Mouse (Mus musculus) CD4-positive helper T cell, adult 2 months (primary cell): Measurements from ENCODE around the gene Mmp15.
A peak's percentile ranks its signal among the peaks of the same experiment; 100 is the strongest.

Source experiments
- DNase-seq: peaks from one replicate; pipeline ENCODE4 v3.0.0-alpha.2; 2012; ENCODE audit warnings: low read depth, missing footprints, low spot score

The Mmp15 gene

GRCm38 (mm10) chr8:95341721-95342120, 10.3 kb upstream of the Mmp15 start:
- no peak for DNase-seq

GRCm38 (mm10) chr8:95344668-95345067, 7.4 kb upstream of the Mmp15 start:
- DNase-seq, result no peak

DNA sequence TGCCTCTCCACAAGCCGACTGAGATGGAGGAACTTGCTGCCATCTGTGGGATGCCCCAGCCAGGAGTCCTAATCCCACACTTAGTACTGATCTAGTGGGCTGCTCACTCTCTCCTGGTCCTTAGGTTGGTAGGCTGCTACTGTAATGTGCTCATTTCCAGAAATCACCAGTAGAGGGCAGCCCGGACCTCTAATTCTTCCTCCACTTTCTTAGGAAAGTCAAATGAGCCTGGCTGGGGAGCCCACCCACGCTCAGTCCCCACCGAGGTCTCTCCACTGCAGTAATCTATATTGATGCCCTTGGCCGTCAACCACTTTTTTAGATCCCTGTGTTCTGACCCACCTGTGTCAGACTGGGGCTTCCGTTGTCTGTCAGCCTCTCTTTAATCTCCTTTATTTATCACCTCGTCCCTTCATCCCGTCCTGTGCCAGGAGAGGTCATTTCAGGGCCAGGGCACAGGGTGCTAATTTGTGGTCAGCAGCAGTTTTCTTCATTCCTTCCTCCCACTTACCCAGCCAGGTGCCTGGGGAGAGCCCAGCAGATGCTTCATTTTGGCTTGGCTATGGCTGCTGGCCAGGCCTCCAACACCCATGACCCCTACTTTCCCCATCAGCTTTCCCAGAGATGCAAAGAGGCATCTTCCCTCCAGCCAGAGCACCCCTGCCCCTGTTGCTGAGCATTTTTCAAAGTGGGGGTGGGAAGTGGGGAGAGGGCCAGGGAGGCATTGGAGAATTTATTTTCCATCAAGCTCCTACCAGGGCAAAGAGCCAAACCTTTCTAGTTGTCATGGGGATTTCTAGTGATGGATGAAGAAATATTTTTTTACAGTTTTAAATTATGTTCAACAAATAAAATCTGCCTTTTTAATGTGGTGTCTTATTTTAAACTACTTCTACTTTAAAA, 5.2 kb upstream of the Mmp15 start:
- DNase-seq, result peak; percentile 52

GRCm38 (mm10) chr8:95348356-95348755, 3.7 kb upstream of the Mmp15 start:
- no peak for DNase-seq

DNA sequence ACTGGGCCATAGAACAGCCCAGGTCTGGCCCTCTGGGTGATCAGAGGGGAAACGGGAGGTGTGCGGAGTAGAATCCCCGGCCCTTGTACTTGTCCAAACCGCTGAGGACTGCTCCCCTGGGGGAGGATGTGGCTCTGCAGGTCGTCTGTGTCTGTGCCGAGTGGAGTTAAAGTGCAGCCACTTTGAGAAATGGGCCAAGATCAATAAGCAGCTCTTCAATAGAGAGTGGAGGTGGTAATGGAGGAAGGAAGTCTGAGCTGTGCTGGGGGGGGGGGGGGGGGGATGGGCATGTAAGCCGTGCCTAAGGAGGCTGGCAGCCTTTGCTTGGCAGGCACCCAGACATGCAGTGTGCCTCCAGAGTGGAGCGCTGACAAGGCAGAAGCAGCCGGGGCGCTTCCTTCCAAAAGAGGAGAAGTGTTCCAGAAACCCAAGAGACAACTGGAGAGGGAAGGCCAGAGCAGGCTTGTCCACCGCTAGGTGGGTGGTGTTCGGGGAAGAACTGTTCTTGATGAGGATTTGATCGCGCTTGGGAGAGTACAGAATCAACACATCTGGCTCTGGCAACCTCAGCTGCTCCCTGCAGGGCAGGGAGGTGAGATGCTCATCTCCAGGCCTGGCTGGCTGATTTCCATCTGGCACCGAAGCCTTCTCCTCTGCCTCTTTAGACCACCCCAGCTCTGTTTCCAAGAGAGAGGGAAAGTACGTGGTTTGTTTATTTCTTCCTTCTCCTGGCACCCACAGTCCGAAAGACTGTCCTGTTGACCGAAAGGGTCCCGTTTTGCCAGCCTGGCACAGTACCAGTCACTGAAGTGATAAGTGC, 3.0 kb upstream of the Mmp15 start:
- peak; percentile 69 for DNase-seq

- DNase-seq, result no peak
These were observed 607 bp upstream of the Mmp15 start for GRCm38 (mm10) chr8:95351461-95351860.

- no peak for DNase-seq
These were observed 1.1 kb downstream of the Mmp15 start for GRCm38 (mm10) chr8:95352871-95353866.

DNA sequence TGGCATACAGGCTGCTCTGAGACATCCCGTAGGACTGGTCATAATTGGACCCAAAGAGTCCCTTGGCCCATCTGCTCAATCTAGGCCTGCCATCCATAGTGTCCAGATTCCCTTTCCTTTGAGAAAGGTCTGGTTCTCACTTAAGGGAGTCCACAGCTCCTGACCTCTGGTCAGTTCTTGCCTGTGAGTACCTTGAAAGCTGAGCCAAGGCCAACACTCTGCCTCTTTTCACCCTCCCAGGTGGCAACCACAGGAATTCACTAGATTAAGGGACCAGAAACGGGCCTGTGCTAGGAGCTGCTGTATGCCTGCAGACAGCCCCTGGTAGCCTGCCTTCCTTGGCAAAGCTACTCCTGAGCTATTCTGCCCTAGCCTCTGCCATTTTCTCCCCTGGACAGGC, 2.5 kb downstream of the Mmp15 start:
- DNase-seq, result no peak

GRCm38 (mm10) chr8:95358550-95359411, 6.7 kb downstream of the Mmp15 start:
- no peak for DNase-seq

- DNase-seq, result no peak
These were observed 8.3 kb downstream of the Mmp15 start for GRCm38 (mm10) chr8:95360181-95361015.

GRCm38 (mm10) chr8:95361016-95361341, 8.9 kb downstream of the Mmp15 start:
- no peak for DNase-seq

DNA sequence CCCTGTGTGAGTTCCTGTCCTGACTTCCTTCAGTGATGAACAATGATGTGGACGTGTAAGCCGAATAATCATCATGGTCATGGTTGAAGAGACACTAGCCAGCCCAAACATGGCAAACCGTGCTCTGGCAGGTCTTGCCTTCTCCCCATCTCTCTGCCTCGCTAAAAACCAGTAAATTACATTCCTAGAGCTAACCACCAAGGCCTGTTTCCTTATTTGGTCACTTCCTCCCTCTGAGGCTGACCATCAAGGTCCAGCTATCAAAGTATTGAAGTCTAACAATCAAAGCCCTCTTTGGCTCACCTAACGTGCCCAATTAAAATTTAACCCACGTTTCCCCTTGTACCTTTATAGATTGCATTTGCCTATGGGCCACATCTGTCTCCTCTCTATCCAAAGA, 10.2 kb downstream of the Mmp15 start:
- no peak for DNase-seq

- DNase-seq, result no peak
These were observed 11.8 kb downstream of the Mmp15 start for GRCm38 (mm10) chr8:95363849-95364248.

- peak; percentile 77 for DNase-seq
These were observed 17.7 kb downstream of the Mmp15 start for GRCm38 (mm10) chr8:95369581-95370326.

- DNase-seq, result no peak
These were observed 21.4 kb downstream of the Mmp15 start for GRCm38 (mm10) chr8:95373389-95374002.

- no peak for DNase-seq
These were observed 22.4 kb downstream of the Mmp15 start for GRCm38 (mm10) chr8:95374429-95374828.

GRCm38 (mm10) chr8:95375374-95375930, 23.4 kb downstream of the Mmp15 start:
- DNase-seq, result no peak

- no peak for DNase-seq
These were observed 24.4 kb downstream of the Mmp15 start for GRCm38 (mm10) chr8:95376309-95376999.
